Mouse (Mus musculus): ENCODE measurements around the gene Ptcd3. TPM values are rescaled to one million over a fixed set of nuclear protein-coding genes. Genes with fewer than 3 reads are reported as not detected.

The Ptcd3 gene
- 95.9 TPM for polyA plus RNA-seq (2017; shearing (Covaris generic))

GRCm38 (mm10) chr6:71908481-71909381 is at the start of gene Ptcd3, which contains the start of gene Polr1a:
TSS of gene Ptcd3 (minus strand) at chr6:71908750.
TSS of gene Polr1a (plus strand) at chr6:71909053.

DNA sequence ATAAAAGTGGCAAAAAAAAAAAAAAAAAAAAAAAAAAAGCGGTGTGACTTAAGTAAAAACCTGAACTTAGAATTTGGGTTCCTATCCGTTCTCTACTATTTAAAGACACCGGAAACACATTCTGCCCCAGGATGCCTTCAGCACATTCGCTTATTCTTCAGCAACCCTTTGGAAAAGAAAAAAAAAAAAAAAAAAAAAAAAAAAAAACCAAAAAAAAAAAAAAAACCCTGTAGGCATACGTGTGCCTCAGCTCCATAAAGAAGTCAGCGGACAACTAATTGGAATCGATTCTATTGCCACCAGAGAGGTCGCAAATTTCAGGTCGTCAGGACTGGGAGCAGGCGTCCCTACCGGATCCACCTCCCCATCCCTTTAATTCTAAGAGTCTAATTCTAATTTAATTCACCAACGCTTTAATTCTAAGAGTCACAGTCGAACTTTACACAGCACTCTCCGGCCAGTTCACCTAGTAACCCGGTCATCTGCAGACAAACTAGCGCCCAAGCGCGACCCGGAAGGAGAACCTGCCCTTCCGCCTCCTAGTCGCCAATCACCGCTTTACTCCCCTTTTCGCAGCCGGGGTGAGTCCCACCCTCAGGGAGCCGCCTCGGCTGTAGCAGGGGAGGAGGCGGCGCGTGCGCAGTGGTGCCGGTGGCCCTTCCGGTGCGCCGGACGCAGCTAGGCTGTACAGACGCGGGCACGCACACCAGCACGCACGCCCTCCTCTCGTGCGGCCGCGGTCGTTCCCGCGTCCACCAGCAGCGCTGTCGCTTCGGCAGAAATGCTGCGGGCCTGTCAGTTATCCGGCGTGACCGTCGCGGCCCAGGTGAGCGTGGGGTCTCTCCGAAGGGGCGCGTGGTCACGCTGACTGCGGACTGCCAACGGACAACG is 77.6 kb downstream of the Ptcd3 start, which contains the start of gene Immt:
Gene Immt, plus strand, starts transcription at position 642 of the 891 bp plus-strand sequence.

Other genes with a start within 250 kb of the Ptcd3 start
- gene Reep1, start 201.2 kb downstream of the Ptcd3 start, polyA plus RNA-seq (2017; shearing (Covaris generic)) = 0.74 TPM
- 52.3 TPM for gene Mrpl35, start 81.8 kb downstream of the Ptcd3 start, polyA plus RNA-seq (2017; shearing (Covaris generic))
- 130 TPM for gene Immt, start 77.4 kb downstream of the Ptcd3 start, polyA plus RNA-seq (2017; shearing (Covaris generic))
- gene Polr1a, start 303 bp upstream of the Ptcd3 start, polyA plus RNA-seq (2017; shearing (Covaris generic)) = 40.7 TPM
- gene St3gal5, start 188.8 kb upstream of the Ptcd3 start, polyA plus RNA-seq (2017; shearing (Covaris generic)) = 1.1 TPM

Data from CD4-positive, CD25-positive, alpha-beta regulatory T cell, adult 9 weeks (primary cell).